Mouse (Mus musculus) testis, adult 2 months (tissue): ENCODE data around the gene Ehmt1. TPM values are rescaled to one million over a fixed set of nuclear protein-coding genes. Genes with fewer than 3 reads are reported as not detected.

Experiments used
- H3K27ac ChIP-seq: fragments of 200-500 bp; 2 replicates; pipeline ENCODE4 v1.5.1; 2012; ENCODE audit warnings: low read depth, low read length; ENCODE audit not compliant: control insufficient read depth, insufficient read depth
- H3K27me3 ChIP-seq: fragments of 200-500 bp; 2 replicates; pipeline ENCODE4 v1.6.1; 2012; ENCODE audit warnings: mild to moderate bottlenecking, low read length, moderate library complexity; ENCODE audit not compliant: control insufficient read depth, insufficient read depth
- H3K36me3 ChIP-seq: fragments of 200-500 bp; 2 replicates; pipeline ENCODE4 v1.6.1; 2012; ENCODE audit warnings: mild to moderate bottlenecking, low read length; ENCODE audit not compliant: control insufficient read depth, insufficient read depth
- H3K4me1 ChIP-seq: fragments of 200-500 bp; 2 replicates; pipeline ENCODE4 v1.6.1; 2012; ENCODE audit warnings: low read length; ENCODE audit not compliant: control insufficient read depth, insufficient read depth
- H3K4me3 ChIP-seq: fragments of 200-500 bp; 2 replicates; pipeline ENCODE4 v1.5.1; 2012; ENCODE audit warnings: low read depth, mild to moderate bottlenecking, low read length, moderate library complexity, mixed read lengths; ENCODE audit not compliant: control insufficient read depth
- CTCF ChIP-seq: fragments of 200-500 bp; IDR thresholded peaks from 2 replicates; pipeline ENCODE4 v1.5.1; 2012; ENCODE audit warnings: low read depth, mild to moderate bottlenecking, inconsistent platforms, low read length, moderate library complexity; ENCODE audit not compliant: control insufficient read depth, insufficient read depth, insufficient replicate concordance
- POLR2A ChIP-seq: fragments of 200-500 bp; IDR thresholded peaks from 2 replicates; pipeline ENCODE4 v1.6.1; 2012; ENCODE audit warnings: low read depth, mild to moderate bottlenecking, inconsistent platforms, low read length, moderate library complexity; ENCODE audit not compliant: control insufficient read depth
- polyA plus RNA-seq: library from polyadenylated mRNA; depleted of rRNA; stranded (reverse); fragments of >200 nt; gene quantifications from 2 replicates; pipeline ENCODE4 v1.2.3, GENCODE M21; 2012

Ehmt1 gene
- polyA plus RNA-seq, 1 experiment: 13.2 TPM

- H3K4me1 ChIP-seq: no peaks in the 10 kb centered on the region
- no peak overlapping the region for H3K27ac ChIP-seq
- no peak for TF ChIP-seq POLR2A
- H3K27me3 ChIP-seq: no peaks in the 10 kb centered on the region
- H3K36me3 ChIP-seq: no peaks in the 10 kb centered on the region
- H3K4me3 ChIP-seq: no peak overlapping the region
Measured at GRCm38 (mm10) chr2:24796833-24797457, 122.5 kb downstream of the Ehmt1 start.

- no peak for TF ChIP-seq POLR2A
- TF ChIP-seq CTCF: no peak
- H3K4me3 ChIP-seq: no peak overlapping the region
- no peak overlapping the region for H3K27ac ChIP-seq
- no peaks in the 10 kb centered on the region for H3K27me3 ChIP-seq
- no peaks in the 10 kb centered on the region for H3K4me1 ChIP-seq
- H3K36me3 ChIP-seq: no peaks in the 10 kb centered on the region
Measured at GRCm38 (mm10) chr2:24787250-24787649, 132.2 kb downstream of the Ehmt1 start.

GRCm38 (mm10) chr2:24781253-24781652 is 138.2 kb downstream of the Ehmt1 start:
- no peaks in the 10 kb centered on the region for H3K36me3 ChIP-seq
- H3K27me3 ChIP-seq: no peaks in the 10 kb centered on the region
- no peak overlapping the region for H3K27ac ChIP-seq
- H3K4me3 ChIP-seq: no peak overlapping the region
- TF ChIP-seq POLR2A: no peak
- TF ChIP-seq CTCF: peak; percentile 59; the same call in 1 of the 2 replicates
- H3K4me1 ChIP-seq: no peaks in the 10 kb centered on the region

- Histone ChIP-seq H3K27me3 (no peaks in the 10 kb centered on the region), H3K27ac (no peak overlapping the region), H3K4me1 (no peaks in the 10 kb centered on the region), H3K4me3 (no peak overlapping the region), H3K36me3 (no peaks in the 10 kb centered on the region)
- TF ChIP-seq POLR2A: no peak
- TF ChIP-seq CTCF: no peak
Measured at GRCm38 (mm10) chr2:24776831-24777230, 142.6 kb downstream of the Ehmt1 start.

GRCm38 (mm10) chr2:24775951-24776587 is 143.3 kb downstream of the Ehmt1 start:
- H3K27me3 ChIP-seq: no peaks in the 10 kb centered on the region
- no peak overlapping the region for H3K27ac ChIP-seq
- H3K36me3 ChIP-seq: no peaks in the 10 kb centered on the region
- no peak overlapping the region for H3K4me3 ChIP-seq
- no peak for TF ChIP-seq CTCF
- TF ChIP-seq POLR2A: no peak
- H3K4me1 ChIP-seq: no peaks in the 10 kb centered on the region

- Histone ChIP-seq H3K4me1 (no peaks in the 10 kb centered on the region), H3K27me3 (no peaks in the 10 kb centered on the region), H3K36me3 (no peaks in the 10 kb centered on the region), H3K4me3 (no peak overlapping the region), H3K27ac (no peak overlapping the region)
- TF ChIP-seq POLR2A (no peak), CTCF (no peak)
Measured at GRCm38 (mm10) chr2:24774832-24775231, 144.6 kb downstream of the Ehmt1 start.

- no peak overlapping the region for H3K27ac ChIP-seq
- no peak overlapping the region for H3K4me3 ChIP-seq
- H3K4me1 ChIP-seq: no peaks in the 10 kb centered on the region
- TF ChIP-seq POLR2A (no peak), CTCF (no peak)
- H3K27me3 ChIP-seq: no peaks in the 10 kb centered on the region
- no peaks in the 10 kb centered on the region for H3K36me3 ChIP-seq
Measured at GRCm38 (mm10) chr2:24770861-24771260, 148.6 kb downstream of the Ehmt1 start.
